Mouse (Mus musculus) lung, postnatal 0 days (tissue): ENCODE results near the gene Rbfox1.

Experiments
- CTCF ChIP-seq: IDR thresholded peaks from 2 replicates; pipeline ENCODE4 v1.5.1; 2016; ENCODE audit warnings: antibody characterized with exemption, mild to moderate bottlenecking
- EP300 ChIP-seq: IDR thresholded peaks from 2 replicates; pipeline ENCODE4 v1.6.1; 2016; ENCODE audit warnings: antibody characterized with exemption, mild to moderate bottlenecking, control low read depth

DNA sequence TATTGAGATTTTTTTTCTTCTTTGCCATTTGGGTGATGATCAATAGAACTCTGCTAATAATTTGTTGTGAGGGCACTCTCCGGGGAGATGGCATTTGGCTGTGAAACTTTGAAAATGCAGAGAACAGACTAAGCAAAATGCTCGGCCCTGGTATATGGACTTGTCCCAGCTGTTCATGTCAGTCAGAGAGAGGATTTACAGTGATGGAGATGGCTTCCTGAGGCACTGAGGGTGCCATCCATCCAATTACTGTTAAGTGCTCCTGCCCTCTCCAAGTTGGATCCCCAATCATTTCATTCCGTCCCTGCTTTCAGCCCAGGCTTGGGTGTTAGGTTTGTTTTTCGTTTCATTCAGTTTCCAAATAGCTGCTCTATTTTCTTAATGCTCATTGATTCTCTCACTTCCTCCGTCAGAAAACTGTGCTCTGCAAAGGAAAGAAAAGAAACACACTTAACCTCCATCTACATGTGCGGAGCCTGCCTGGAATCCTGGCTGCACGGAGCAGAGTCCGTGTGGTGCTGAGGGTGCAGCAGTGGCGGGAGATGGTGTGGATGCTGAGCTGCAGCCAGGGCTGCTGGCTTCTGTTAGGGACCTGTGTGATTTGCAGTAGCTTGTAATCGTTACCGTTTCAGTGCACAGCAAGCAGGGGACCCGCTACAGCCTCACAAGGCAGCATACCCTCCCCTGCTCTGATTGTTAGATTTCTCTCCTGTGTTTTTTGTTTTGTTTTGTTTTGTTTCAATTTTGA lies 997.7 kb downstream of the Rbfox1 start:
- TF ChIP-seq EP300 = no peak
- TF ChIP-seq CTCF = no peak
